Mouse (Mus musculus) neural tube, embryonic 11.5 days (tissue): ENCODE results near the gene Narfl. TPM values are rescaled to one million over a fixed set of nuclear protein-coding genes. Genes with fewer than 3 reads are reported as not detected.
"Not testable (repeated sequence)": the region's sequence is repeated elsewhere in the genome, so short reads cannot be mapped to it uniquely, and the experiment has no call there.

Experiments
- ATAC-seq: fragments of 200-750 bp; cut with Nextera tagmentation; 2 replicates; pipeline ENCODE4 v1.8.0; 2017; ENCODE audit warnings: moderate number of reproducible peaks, mild to moderate bottlenecking, moderate TSS enrichment, moderate library complexity; ENCODE audit not compliant: insufficient read depth, low FRiP score, low TSS enrichment
- DNase-seq: peaks from one replicate; pipeline ENCODE4 v3.0.0-alpha.2; 2015; ENCODE audit warnings: low spot score
- H3K27ac ChIP-seq: fragments of 300-500 bp; sonication (generic); 2 replicates; pipeline ENCODE4 v1.5.1; 2014; ENCODE audit warnings: low read depth, mild to moderate bottlenecking, low read length
- H3K27me3 ChIP-seq: fragments of 300-500 bp; sonication (generic); 2 replicates; pipeline ENCODE4 v1.6.1; 2014; ENCODE audit warnings: mild to moderate bottlenecking, low read length, mixed read lengths; ENCODE audit not compliant: control insufficient read depth, insufficient read depth
- H3K36me3 ChIP-seq: fragments of 300-500 bp; sonication (generic); 2 replicates; pipeline ENCODE4 v1.6.1; 2014; ENCODE audit warnings: mild to moderate bottlenecking, low read length, moderate library complexity, mixed read lengths; ENCODE audit not compliant: control insufficient read depth, insufficient read depth
- H3K4me1 ChIP-seq: fragments of 300-500 bp; sonication (generic); 2 replicates; pipeline ENCODE4 v1.6.1; 2014; ENCODE audit warnings: low read length, mixed read lengths; ENCODE audit not compliant: control insufficient read depth, insufficient read depth
- H3K4me2 ChIP-seq: fragments of 300-500 bp; sonication (generic); 2 replicates; pipeline ENCODE4 v1.6.1; 2014; ENCODE audit warnings: low read depth, mild to moderate bottlenecking, moderate library complexity
- H3K4me3 ChIP-seq: fragments of 300-500 bp; sonication (generic); 2 replicates; pipeline ENCODE4 v1.5.1; 2014; ENCODE audit warnings: low read depth, low read length
- H3K9ac ChIP-seq: fragments of 300-500 bp; sonication (generic); 2 replicates; pipeline ENCODE4 v1.6.1; 2014; ENCODE audit warnings: mild to moderate bottlenecking, low read length
- H3K9me3 ChIP-seq: fragments of 300-500 bp; sonication (generic); 2 replicates; pipeline ENCODE4 v1.6.1; 2016; ENCODE audit warnings: low read length; ENCODE audit not compliant: control insufficient read depth
- WGBS: fragments of 180-500 bp; shearing (Covaris S2); extraction: QIAGEN DNeasy Blood & Tissue Kit; methylation state at CpG from one replicate; pipeline ENCODE4 v1.1.7; 2014; 5-methylcytosine and 5-hydroxymethylcytosine counted together
- polyA plus RNA-seq: library from polyadenylated mRNA; unstranded; fragments of >200 nt; fragmentation: Nextera tagmentation; extraction: Ambion mirVana; gene quantifications from 2 replicates; pipeline ENCODE4 v1.2.1, GENCODE M21; 2014

Gene Narfl
- polyA plus RNA-seq, 1 experiment from 2014 or later = 27.8 TPM

GRCm38 (mm10) chr17:25741471-25741870 lies 32.1 kb upstream of the Narfl start:
- not testable (repeated sequence) for H3K9ac ChIP-seq, H3K4me3 ChIP-seq, H3K9me3 ChIP-seq, ATAC-seq, H3K27ac ChIP-seq, DNase-seq, H3K4me2 ChIP-seq, H3K4me1 ChIP-seq, H3K36me3 ChIP-seq, H3K27me3 ChIP-seq
- WGBS = 78% methylated on average over 12 of the region's 12 CpGs

GRCm38 (mm10) chr17:25743831-25744230 lies 29.7 kb upstream of the Narfl start:
- no peak for ATAC-seq
- WGBS = 96% methylated on average over 9 of the region's 9 CpGs

GRCm38 (mm10) chr17:25744311-25744710 lies 29.3 kb upstream of the Narfl start:
- H3K4me1 ChIP-seq = no peaks in the 10 kb centered on the region
- H3K9me3 ChIP-seq = no peaks in the 10 kb centered on the region
- no peak overlapping the region for H3K9ac ChIP-seq
- no peak overlapping the region for H3K4me3 ChIP-seq
- H3K27me3 ChIP-seq = no peaks in the 10 kb centered on the region
- DNase-seq (no peak), ATAC-seq (no peak)
- no peaks in the 10 kb centered on the region for H3K36me3 ChIP-seq
- no peak overlapping the region for H3K27ac ChIP-seq
- no peak overlapping the region for H3K4me2 ChIP-seq
- WGBS = 82% methylated on average over 10 of the region's 10 CpGs

More at GRCm38 (mm10) chr17:25743831-25744230, 29.7 kb upstream of the Narfl start:
- no peak overlapping the region for H3K9ac ChIP-seq
- H3K4me2 ChIP-seq = no peak overlapping the region
- no peaks in the 10 kb centered on the region for H3K36me3 ChIP-seq
- H3K27me3 ChIP-seq = no peaks in the 10 kb centered on the region
- no peak overlapping the region for H3K27ac ChIP-seq
- H3K9me3 ChIP-seq = no peaks in the 10 kb centered on the region
- no peaks in the 10 kb centered on the region for H3K4me1 ChIP-seq
- DNase-seq = no peak
- H3K4me3 ChIP-seq = no peak overlapping the region

GRCm38 (mm10) chr17:25748238-25748637 lies 25.3 kb upstream of the Narfl start:
- no peak overlapping the region for H3K27ac ChIP-seq
- WGBS = 90% methylated on average over 4 of the region's 4 CpGs
- no peaks in the 10 kb centered on the region for H3K27me3 ChIP-seq
- no peaks in the 10 kb centered on the region for H3K4me1 ChIP-seq
- H3K9me3 ChIP-seq = no peaks in the 10 kb centered on the region
- H3K4me3 ChIP-seq = no peak overlapping the region
- ATAC-seq = no peak
- H3K36me3 ChIP-seq = no peaks in the 10 kb centered on the region
- no peak overlapping the region for H3K4me2 ChIP-seq
- no peak for DNase-seq
- H3K9ac ChIP-seq = no peak overlapping the region

- WGBS = 85% methylated on average over 6 of the region's 6 CpGs
These were observed 24.3 kb upstream of the Narfl start for GRCm38 (mm10) chr17:25749314-25749713.

GRCm38 (mm10) chr17:25751446-25751845 lies 22.1 kb upstream of the Narfl start:
- no peak for ATAC-seq
- DNase-seq = no peak
- WGBS = 71% methylated on average over 5 of the region's 5 CpGs
- Histone ChIP-seq H3K4me2 (no peak overlapping the region), H3K27me3 (no peaks in the 10 kb centered on the region), H3K9ac (no peak overlapping the region), H3K36me3 (no peaks in the 10 kb centered on the region), H3K4me3 (no peak overlapping the region), H3K4me1 (no peaks in the 10 kb centered on the region), H3K9me3 (no peaks in the 10 kb centered on the region), H3K27ac (no peak overlapping the region)

More at GRCm38 (mm10) chr17:25749314-25749713, 24.3 kb upstream of the Narfl start:
- DNase-seq (no peak), ATAC-seq (no peak)
- Histone ChIP-seq H3K4me2 (no peak overlapping the region), H3K27me3 (no peaks in the 10 kb centered on the region), H3K4me1 (no peaks in the 10 kb centered on the region), H3K9me3 (no peaks in the 10 kb centered on the region), H3K36me3 (no peaks in the 10 kb centered on the region), H3K27ac (no peak overlapping the region), H3K9ac (no peak overlapping the region), H3K4me3 (no peak overlapping the region)

- H3K27ac ChIP-seq = no peak within 1 kb of the TSS
- no peaks in the 10 kb centered on the region for H3K27me3 ChIP-seq
- DNase-seq (no peak), ATAC-seq (no peak)
- H3K36me3 ChIP-seq = no peaks in the 10 kb centered on the region
- H3K9me3 ChIP-seq = no peaks in the 10 kb centered on the region
- no peaks in the 10 kb centered on the region for H3K4me1 ChIP-seq
- H3K4me2 ChIP-seq = no peak within 1 kb of the TSS
- H3K9ac ChIP-seq = no peak within 1 kb of the TSS
- WGBS = 88% methylated on average over 9 of the region's 9 CpGs
- H3K4me3 ChIP-seq = no peak within 1 kb of the TSS
These were observed 19.3 kb upstream of the Narfl start, which contains the start of gene Msln for GRCm38 (mm10) chr17:25754241-25754640. Gene Msln (minus strand): TSS chr17:25754378.

- 75% methylated on average over 4 of the region's 4 CpGs for WGBS
- no peaks in the 10 kb centered on the region for H3K9me3 ChIP-seq
- no peak for ATAC-seq
These were observed 18.5 kb upstream of the Narfl start for GRCm38 (mm10) chr17:25755086-25755485.

GRCm38 (mm10) chr17:25755627-25756377 lies 17.8 kb upstream of the Narfl start:
- H3K27ac ChIP-seq = no peak overlapping the region
- no peaks in the 10 kb centered on the region for H3K9me3 ChIP-seq
- no peak overlapping the region for H3K4me3 ChIP-seq
- WGBS = 56% methylated on average over 4 of the region's 4 CpGs
- no peaks in the 10 kb centered on the region for H3K27me3 ChIP-seq
- no peaks in the 10 kb centered on the region for H3K4me1 ChIP-seq
- H3K4me2 ChIP-seq = no peak overlapping the region
- no peak overlapping the region for H3K9ac ChIP-seq
- H3K36me3 ChIP-seq = no peaks in the 10 kb centered on the region
- ATAC-seq (no peak), DNase-seq (no peak)

More at GRCm38 (mm10) chr17:25755086-25755485, 18.5 kb upstream of the Narfl start:
- no peaks in the 10 kb centered on the region for H3K4me1 ChIP-seq
- H3K4me3 ChIP-seq = no peak overlapping the region
- DNase-seq = no peak
- H3K27me3 ChIP-seq = no peaks in the 10 kb centered on the region
- no peaks in the 10 kb centered on the region for H3K36me3 ChIP-seq
- no peak overlapping the region for H3K9ac ChIP-seq
- H3K27ac ChIP-seq = no peak overlapping the region
- H3K4me2 ChIP-seq = no peak overlapping the region
